Mouse (Mus musculus): ENCODE measurements around the gene Nova1. TPM values are rescaled to one million over a fixed set of nuclear protein-coding genes. Genes with fewer than 3 reads are reported as not detected.
A peak's percentile ranks its signal among the peaks of the same experiment; 100 is the strongest.

Gene Nova1
- polyA plus RNA-seq, 1 experiment from 2014 or later = 40.0 TPM

DNA sequence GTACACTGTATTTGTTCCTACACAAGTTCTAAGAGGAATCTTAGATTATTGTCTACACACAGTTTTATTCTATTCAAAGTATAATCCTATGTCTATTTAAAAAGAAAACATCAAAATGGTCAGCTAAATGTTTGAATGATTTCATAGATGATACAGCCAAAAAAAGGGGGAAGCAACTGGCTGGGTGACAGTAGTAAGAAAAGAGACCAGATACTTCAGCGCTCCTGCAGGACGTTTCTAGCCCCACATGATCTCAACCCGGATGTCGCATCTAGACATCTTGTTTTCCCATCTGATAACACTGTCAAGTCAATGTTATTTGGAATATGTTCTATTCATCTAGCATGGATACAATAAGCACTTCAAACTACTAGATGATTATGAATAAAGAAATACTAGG is 99.7 kb downstream of the Nova1 start:
- H3K27me3 ChIP-seq (ENCODE audit: control insufficient read depth, insufficient read depth, low read length) = no peaks in the 10 kb centered on the region
- H3K9ac ChIP-seq (ENCODE audit: low read length) = no peak overlapping the region
- no peak overlapping the region for H3K27ac ChIP-seq (ENCODE audit: low read depth, low read length)
- H3K4me2 ChIP-seq = no peak overlapping the region
- no peaks in the 10 kb centered on the region for H3K9me3 ChIP-seq (ENCODE audit: control insufficient read depth, low read length)
- 91% methylated on average over 4 of the region's 4 CpGs for WGBS
- no peak overlapping the region for H3K4me3 ChIP-seq (ENCODE audit: low read depth, low read length)
- DNase-seq (ENCODE audit: low spot score, missing footprints) (no peak), ATAC-seq (ENCODE audit: low FRiP score) (no peak)
- no peaks in the 10 kb centered on the region for H3K4me1 ChIP-seq (ENCODE audit: control insufficient read depth, insufficient read depth, low read length)
- H3K36me3 ChIP-seq (ENCODE audit: control insufficient read depth, insufficient read depth, low read length) = no peaks in the 10 kb centered on the region

GRCm38 (mm10) chr12:46710094-46710493 is 108.6 kb downstream of the Nova1 start:
- Histone ChIP-seq H3K4me1 (ENCODE audit: control insufficient read depth, insufficient read depth, low read length) (no peaks in the 10 kb centered on the region), H3K9ac (ENCODE audit: low read length) (no peak overlapping the region), H3K27ac (ENCODE audit: low read depth, low read length) (no peak overlapping the region), H3K4me2 (no peak overlapping the region), H3K9me3 (ENCODE audit: control insufficient read depth, low read length) (no peaks in the 10 kb centered on the region), H3K4me3 (ENCODE audit: low read depth, low read length) (no peak overlapping the region), H3K36me3 (ENCODE audit: control insufficient read depth, insufficient read depth, low read length) (peaks cover 3% of the 10 kb centered on the region; the same call in 1 of the 2 replicates), H3K27me3 (ENCODE audit: control insufficient read depth, insufficient read depth, low read length) (no peaks in the 10 kb centered on the region)
- ATAC-seq (ENCODE audit: low FRiP score) (no peak), DNase-seq (ENCODE audit: low spot score, missing footprints) (no peak)
- 93% methylated on average over 2 of the region's 2 CpGs for WGBS

- no peaks in the 10 kb centered on the region for H3K4me1 ChIP-seq (ENCODE audit: control insufficient read depth, insufficient read depth, low read length)
- no peak overlapping the region for H3K4me3 ChIP-seq (ENCODE audit: low read depth, low read length)
- no peaks in the 10 kb centered on the region for H3K27me3 ChIP-seq (ENCODE audit: control insufficient read depth, insufficient read depth, low read length)
- ATAC-seq (ENCODE audit: low FRiP score) = no peak
- H3K9me3 ChIP-seq (ENCODE audit: control insufficient read depth, low read length) = no peaks in the 10 kb centered on the region
- no peak for DNase-seq (ENCODE audit: low spot score, missing footprints)
- H3K27ac ChIP-seq (ENCODE audit: low read depth, low read length) = no peak overlapping the region
- H3K36me3 ChIP-seq (ENCODE audit: control insufficient read depth, insufficient read depth, low read length) = peaks cover 3% of the 10 kb centered on the region; the same call in 1 of the 2 replicates
- 92% methylated on average over 7 of the region's 7 CpGs for WGBS
- no peak overlapping the region for H3K9ac ChIP-seq (ENCODE audit: low read length)
- no peak overlapping the region for H3K4me2 ChIP-seq
Observed at GRCm38 (mm10) chr12:46709475-46709874, 109.3 kb downstream of the Nova1 start.

DNA sequence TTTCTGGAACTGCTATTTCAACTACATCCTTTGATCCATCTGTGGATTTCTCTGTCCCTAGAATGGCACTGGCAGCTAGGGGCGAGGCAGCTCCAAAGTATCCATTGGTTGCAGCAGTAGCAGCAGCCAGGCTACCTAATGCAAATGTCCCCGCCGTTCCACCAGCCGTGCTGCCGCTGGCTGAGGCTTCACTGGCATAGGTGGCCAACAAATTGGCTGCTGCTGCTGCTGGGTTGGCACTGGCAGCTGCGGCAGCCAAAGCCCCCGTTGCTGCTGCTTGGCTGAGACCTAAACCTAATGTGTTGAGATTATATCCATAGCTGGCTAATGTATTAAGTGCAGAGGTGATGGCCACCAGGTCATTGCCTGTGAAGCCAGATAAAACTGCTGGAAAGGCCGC is 118.5 kb downstream of the Nova1 start:
- Histone ChIP-seq H3K9ac (ENCODE audit: low read length) (no peak overlapping the region), H3K4me3 (ENCODE audit: low read depth, low read length) (no peak overlapping the region), H3K27me3 (ENCODE audit: control insufficient read depth, insufficient read depth, low read length) (no peaks in the 10 kb centered on the region), H3K36me3 (ENCODE audit: control insufficient read depth, insufficient read depth, low read length) (peaks cover 4% of the 10 kb centered on the region), H3K27ac (ENCODE audit: low read depth, low read length) (no peak overlapping the region), H3K4me1 (ENCODE audit: control insufficient read depth, insufficient read depth, low read length) (no peaks in the 10 kb centered on the region), H3K9me3 (ENCODE audit: control insufficient read depth, low read length) (no peaks in the 10 kb centered on the region), H3K4me2 (no peak overlapping the region)
- DNase-seq (ENCODE audit: low spot score, missing footprints) = no peak
- WGBS = 88% methylated on average over 8 of the region's 8 CpGs
- ATAC-seq (ENCODE audit: low FRiP score) = no peak

DNA sequence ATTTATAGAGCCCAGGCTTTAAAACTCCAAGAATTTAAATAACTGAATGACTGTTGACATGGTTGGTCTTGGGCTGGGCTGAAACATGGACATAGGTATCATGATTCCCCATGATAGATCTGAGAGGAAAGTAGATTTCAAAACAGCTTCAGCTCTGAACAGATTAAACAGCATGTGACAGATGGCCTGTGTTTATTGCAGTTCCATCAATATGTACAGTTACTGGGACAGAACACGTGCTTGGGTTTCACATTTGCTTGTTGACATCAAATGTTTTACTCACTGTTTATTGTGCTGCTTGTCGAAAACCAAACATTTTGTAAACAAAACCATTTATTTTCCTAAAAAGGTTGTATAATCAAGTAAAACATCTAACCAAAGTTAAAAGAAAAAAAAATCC is 142.4 kb downstream of the Nova1 start:
- no peak overlapping the region for H3K9ac ChIP-seq (ENCODE audit: low read length)
- H3K4me3 ChIP-seq (ENCODE audit: low read depth, low read length) = no peak overlapping the region
- H3K27ac ChIP-seq (ENCODE audit: low read depth, low read length) = no peak overlapping the region
- DNase-seq (ENCODE audit: low spot score, missing footprints) (peak; percentile 71), ATAC-seq (ENCODE audit: low FRiP score) (no peak)
- H3K36me3 ChIP-seq (ENCODE audit: control insufficient read depth, insufficient read depth, low read length) = no peaks in the 10 kb centered on the region
- H3K4me1 ChIP-seq (ENCODE audit: control insufficient read depth, insufficient read depth, low read length) = no peaks in the 10 kb centered on the region
- H3K27me3 ChIP-seq (ENCODE audit: control insufficient read depth, insufficient read depth, low read length) = no peaks in the 10 kb centered on the region
- 80% methylated on average over 2 of the region's 2 CpGs for WGBS
- H3K9me3 ChIP-seq (ENCODE audit: control insufficient read depth, low read length) = no peaks in the 10 kb centered on the region
- H3K4me2 ChIP-seq = no peak overlapping the region

DNA sequence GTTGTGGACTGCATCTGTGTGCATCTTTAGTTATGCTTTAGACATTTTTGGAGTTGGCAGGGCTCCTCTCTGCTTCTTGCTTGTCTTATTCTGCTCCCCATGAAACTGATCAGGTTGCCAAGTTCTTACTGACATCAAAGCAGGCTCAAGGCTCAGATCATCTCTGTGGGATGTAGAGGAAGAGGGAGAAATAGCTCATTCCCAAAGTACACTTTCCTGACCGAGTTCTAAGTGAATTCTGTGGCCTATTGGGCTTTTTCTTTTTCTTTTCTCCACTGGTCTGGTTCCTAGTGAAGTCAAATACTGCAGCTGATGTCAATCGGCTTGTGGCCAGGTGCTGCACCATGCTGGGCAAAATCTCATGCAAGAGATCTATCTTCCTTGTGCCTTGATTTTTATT is 152.0 kb downstream of the Nova1 start:
- H3K4me3 ChIP-seq (ENCODE audit: low read depth, low read length) = no peak overlapping the region
- no peak for ATAC-seq (ENCODE audit: low FRiP score)
- no peaks in the 10 kb centered on the region for H3K9me3 ChIP-seq (ENCODE audit: control insufficient read depth, low read length)
- no peak overlapping the region for H3K4me2 ChIP-seq
- no peak overlapping the region for H3K27ac ChIP-seq (ENCODE audit: low read depth, low read length)
- WGBS = 61% methylated on average over 2 of the region's 2 CpGs
- no peaks in the 10 kb centered on the region for H3K27me3 ChIP-seq (ENCODE audit: control insufficient read depth, insufficient read depth, low read length)
- no peaks in the 10 kb centered on the region for H3K36me3 ChIP-seq (ENCODE audit: control insufficient read depth, insufficient read depth, low read length)
- peak; percentile 21 for DNase-seq (ENCODE audit: low spot score, missing footprints)
- no peak overlapping the region for H3K9ac ChIP-seq (ENCODE audit: low read length)
- H3K4me1 ChIP-seq (ENCODE audit: control insufficient read depth, insufficient read depth, low read length) = no peaks in the 10 kb centered on the region

- H3K36me3 ChIP-seq (ENCODE audit: control insufficient read depth, insufficient read depth, low read length) = no peaks in the 10 kb centered on the region
- no peak overlapping the region for H3K4me2 ChIP-seq
- ATAC-seq (ENCODE audit: low FRiP score) (peak; percentile 76; the same call in 1 of the 2 replicates), DNase-seq (ENCODE audit: low spot score, missing footprints) (no peak)
- H3K9ac ChIP-seq (ENCODE audit: low read length) = no peak overlapping the region
- H3K27me3 ChIP-seq (ENCODE audit: control insufficient read depth, insufficient read depth, low read length) = no peaks in the 10 kb centered on the region
- H3K4me1 ChIP-seq (ENCODE audit: control insufficient read depth, insufficient read depth, low read length) = 0 out of 2 replicates have a peak, but pooled peaks cover 3% of the 10 kb centered on the region
- 0 out of 2 replicates have a peak overlapping the region, but pooled peaks have one; percentile 31 for H3K27ac ChIP-seq (ENCODE audit: low read depth, low read length)
- no peaks in the 10 kb centered on the region for H3K9me3 ChIP-seq (ENCODE audit: control insufficient read depth, low read length)
- no peak overlapping the region for H3K4me3 ChIP-seq (ENCODE audit: low read depth, low read length)
- 79% methylated on average over 5 of the region's 5 CpGs for WGBS
Observed at GRCm38 (mm10) chr12:46646139-46646611, 172.6 kb downstream of the Nova1 start.

- Histone ChIP-seq H3K4me2 (no peak overlapping the region), H3K4me1 (ENCODE audit: control insufficient read depth, insufficient read depth, low read length) (0 out of 2 replicates have a peak, but pooled peaks cover 3% of the 10 kb centered on the region), H3K9ac (ENCODE audit: low read length) (no peak overlapping the region), H3K27ac (ENCODE audit: low read depth, low read length) (no peak overlapping the region), H3K36me3 (ENCODE audit: control insufficient read depth, insufficient read depth, low read length) (no peaks in the 10 kb centered on the region), H3K4me3 (ENCODE audit: low read depth, low read length) (no peak overlapping the region), H3K9me3 (ENCODE audit: control insufficient read depth, low read length) (no peaks in the 10 kb centered on the region), H3K27me3 (ENCODE audit: control insufficient read depth, insufficient read depth, low read length) (no peaks in the 10 kb centered on the region)
- WGBS = 82% methylated on average over 6 of the region's 6 CpGs
- peak; percentile 58 for ATAC-seq (ENCODE audit: low FRiP score)
- no peak for DNase-seq (ENCODE audit: low spot score, missing footprints)
Observed at GRCm38 (mm10) chr12:46645365-46645962, 173.3 kb downstream of the Nova1 start.
